Mouse (Mus musculus) heart, embryonic 10.5 days (tissue): ENCODE measurements around the gene Mbtd1. TPM values are rescaled to one million over a fixed set of nuclear protein-coding genes. Genes with fewer than 3 reads are reported as not detected.

ENCODE experiments used
- DNase-seq: peaks from one replicate; pipeline ENCODE4 v3.0.0-alpha.2; 2017; ENCODE audit warnings: low spot score
- H3K27ac ChIP-seq: fragments of 300-500 bp; sonication (generic); 2 replicates; pipeline ENCODE4 v1.5.1; 2016; ENCODE audit warnings: mild to moderate bottlenecking
- H3K27me3 ChIP-seq: fragments of 300-500 bp; sonication (generic); 2 replicates; pipeline ENCODE4 v1.6.1; 2016; ENCODE audit warnings: mild to moderate bottlenecking; ENCODE audit not compliant: poor library complexity, insufficient read depth, severe bottlenecking
- H3K36me3 ChIP-seq: fragments of 300-500 bp; sonication (generic); 2 replicates; pipeline ENCODE4 v1.6.1; 2016; ENCODE audit warnings: mild to moderate bottlenecking, moderate library complexity
- H3K4me1 ChIP-seq: fragments of 300-500 bp; sonication (generic); 2 replicates; pipeline ENCODE4 v1.6.1; 2016; ENCODE audit warnings: mild to moderate bottlenecking
- H3K4me3 ChIP-seq: fragments of 300-500 bp; sonication (generic); 2 replicates; pipeline ENCODE4 v1.5.1; 2016; ENCODE audit warnings: mild to moderate bottlenecking, moderate library complexity
- H3K9me3 ChIP-seq: fragments of 300-500 bp; sonication (generic); 2 replicates; pipeline ENCODE4 v1.6.1; 2016; ENCODE audit warnings: mild to moderate bottlenecking, moderate library complexity
- whole genome bisulfite sequencing: fragments of 180-500 bp; shearing (Covaris S2); methylation state at CpG from one replicate; pipeline ENCODE4 v1.1.7; 2016; 5-methylcytosine and 5-hydroxymethylcytosine counted together
- polyA plus RNA-seq: library from polyadenylated mRNA; unstranded; fragments of >200 nt; fragmentation: Nextera tagmentation; extraction: Ambion mirVana; gene quantifications from 2 replicates; pipeline ENCODE4 v1.2.1, GENCODE M21; 2016

Mbtd1 gene
- polyA plus RNA-seq, 1 experiment from 2014 or later, result 26.6 TPM

DNA sequence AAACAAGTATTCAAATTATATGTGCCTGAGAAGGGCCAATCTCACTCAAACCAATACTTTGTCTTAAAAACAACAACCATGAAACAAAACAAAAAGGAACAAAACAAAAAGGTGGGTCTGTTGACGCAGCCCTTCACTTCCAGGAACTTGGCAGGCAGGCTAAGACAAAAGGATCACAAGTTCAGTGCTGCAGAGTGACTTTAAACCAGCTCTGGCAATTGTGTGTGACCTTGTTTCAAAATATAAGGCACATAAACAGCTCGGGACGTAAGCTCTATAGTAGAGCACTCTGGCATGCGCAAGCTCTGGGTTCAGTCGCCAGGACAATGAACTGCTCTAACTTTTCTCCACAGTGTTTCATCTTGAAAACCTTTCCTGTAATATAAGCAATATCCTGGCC lies 87.3 kb downstream of the Mbtd1 start:
- H3K9me3 ChIP-seq, result no peaks in the 10 kb centered on the region
- DNase-seq, result no peak
- H3K4me3 ChIP-seq, result no peak overlapping the region
- no peaks in the 10 kb centered on the region for H3K27me3 ChIP-seq
- H3K4me1 ChIP-seq, result peaks cover 6% of the 10 kb centered on the region; the same call in 1 of the 2 replicates
- no peaks in the 10 kb centered on the region for H3K36me3 ChIP-seq
- 84% methylated on average over 5 of the region's 5 CpGs for WGBS
- no peak overlapping the region for H3K27ac ChIP-seq

DNA sequence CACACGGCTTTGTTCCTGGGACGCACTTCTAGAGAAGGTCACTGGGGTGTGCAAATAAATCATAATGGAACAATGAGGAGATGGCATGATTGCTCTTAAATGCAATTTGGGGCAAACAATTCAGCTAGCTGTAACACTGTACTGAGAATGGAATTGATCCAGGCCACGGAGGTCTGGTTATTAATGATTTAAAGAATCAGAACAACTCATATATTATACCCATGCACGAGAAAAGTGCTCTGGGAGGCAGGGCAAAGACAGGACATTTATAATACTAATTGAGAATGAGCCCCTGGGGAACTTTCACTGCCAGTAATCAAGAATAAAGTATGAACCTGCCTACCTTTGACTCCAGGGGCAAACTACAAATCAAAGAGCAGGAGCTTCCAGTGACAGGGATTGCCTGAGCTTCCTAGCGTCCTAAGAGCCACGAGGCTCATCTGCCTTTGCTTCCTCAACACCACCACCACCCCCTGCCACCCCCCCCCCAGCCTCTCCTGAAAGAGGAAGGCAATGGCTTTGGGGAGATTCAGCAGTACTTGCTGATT lies 93.9 kb downstream of the Mbtd1 start:
- DNase-seq, result no peak
- 69% methylated on average over 6 of the region's 6 CpGs for WGBS

DNA sequence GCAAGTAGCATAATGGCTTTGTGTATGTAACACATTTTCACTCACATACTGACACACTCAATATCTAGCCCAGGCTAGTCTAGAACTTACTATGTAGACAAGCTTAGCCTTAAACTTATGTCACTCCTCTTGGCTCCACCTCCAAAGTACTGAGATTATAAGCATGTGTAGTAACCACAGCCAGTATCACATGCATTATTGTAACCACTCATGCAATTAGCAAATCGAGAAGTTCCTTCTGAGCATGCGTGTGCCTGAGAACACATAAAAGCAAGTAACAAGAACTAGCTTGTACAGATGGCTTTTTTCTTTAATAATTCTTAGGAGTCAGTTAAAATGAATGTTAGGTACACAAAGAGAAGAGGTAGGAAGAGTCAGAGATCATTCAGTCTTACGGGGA lies 99.0 kb downstream of the Mbtd1 start:
- Histone ChIP-seq H3K27me3 (no peaks in the 10 kb centered on the region), H3K9me3 (no peaks in the 10 kb centered on the region), H3K36me3 (no peaks in the 10 kb centered on the region), H3K27ac (no peak overlapping the region), H3K4me3 (no peak overlapping the region), H3K4me1 (peaks cover 11% of the 10 kb centered on the region)
- 84% methylated on average over 3 of the region's 3 CpGs for WGBS
- no peak for DNase-seq

More for the DNA sequence above, 93.9 kb downstream of the Mbtd1 start:
- H3K27ac ChIP-seq, result no peak overlapping the region
- H3K4me3 ChIP-seq, result no peak overlapping the region
- no peaks in the 10 kb centered on the region for H3K4me1 ChIP-seq
- no peaks in the 10 kb centered on the region for H3K27me3 ChIP-seq
- no peaks in the 10 kb centered on the region for H3K9me3 ChIP-seq
- H3K36me3 ChIP-seq, result no peaks in the 10 kb centered on the region

DNA sequence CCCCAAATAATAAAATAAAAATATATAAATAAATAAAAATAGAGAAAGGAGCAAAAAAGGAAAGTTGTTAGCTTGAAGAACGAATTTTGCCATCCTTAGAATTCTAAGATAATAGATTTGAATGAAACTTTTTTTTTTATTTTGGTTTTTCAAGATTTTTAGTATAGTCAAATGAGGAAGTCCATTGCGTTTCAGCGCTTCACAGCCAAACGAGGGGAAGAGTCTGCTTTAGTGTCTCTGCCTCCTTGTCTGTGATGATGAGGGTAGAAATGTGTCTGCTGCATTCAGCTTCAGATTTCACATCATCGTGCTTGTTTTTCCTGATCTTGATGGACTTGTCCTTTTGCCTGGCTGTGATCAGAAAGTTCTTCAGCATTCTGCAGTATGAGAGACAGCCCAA lies 99.6 kb downstream of the Mbtd1 start:
- H3K27ac ChIP-seq, result no peak overlapping the region
- no peaks in the 10 kb centered on the region for H3K27me3 ChIP-seq
- H3K9me3 ChIP-seq, result no peaks in the 10 kb centered on the region
- peaks cover 11% of the 10 kb centered on the region for H3K4me1 ChIP-seq
- no peak for DNase-seq
- H3K4me3 ChIP-seq, result no peak overlapping the region
- whole genome bisulfite sequencing, result 80% methylated on average over 5 of the region's 5 CpGs
- no peaks in the 10 kb centered on the region for H3K36me3 ChIP-seq

DNA sequence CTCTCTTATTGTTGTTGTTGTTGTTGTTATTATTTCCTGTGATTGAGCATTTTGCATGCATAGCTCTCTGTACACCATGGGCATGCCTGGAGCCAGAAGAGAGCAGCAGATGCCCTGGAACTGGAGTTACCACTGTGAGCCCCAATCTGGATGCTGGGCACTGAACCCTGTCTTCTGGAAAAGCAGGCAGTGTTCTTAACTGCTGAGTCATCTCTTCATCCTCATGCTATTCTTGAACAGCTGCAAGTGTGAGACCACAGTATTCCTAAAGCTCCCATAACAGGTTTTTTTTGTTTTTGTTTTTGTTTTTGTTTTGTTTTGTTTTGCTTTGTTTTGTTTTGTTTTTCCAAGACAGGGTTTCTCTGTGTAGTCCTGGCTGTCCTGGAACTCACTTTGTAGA lies 100.6 kb downstream of the Mbtd1 start:
- Histone ChIP-seq H3K4me1 (peaks cover 11% of the 10 kb centered on the region), H3K9me3 (no peaks in the 10 kb centered on the region), H3K27me3 (no peaks in the 10 kb centered on the region), H3K4me3 (no peak overlapping the region), H3K27ac (no peak overlapping the region), H3K36me3 (no peaks in the 10 kb centered on the region)
- no peak for DNase-seq

DNA sequence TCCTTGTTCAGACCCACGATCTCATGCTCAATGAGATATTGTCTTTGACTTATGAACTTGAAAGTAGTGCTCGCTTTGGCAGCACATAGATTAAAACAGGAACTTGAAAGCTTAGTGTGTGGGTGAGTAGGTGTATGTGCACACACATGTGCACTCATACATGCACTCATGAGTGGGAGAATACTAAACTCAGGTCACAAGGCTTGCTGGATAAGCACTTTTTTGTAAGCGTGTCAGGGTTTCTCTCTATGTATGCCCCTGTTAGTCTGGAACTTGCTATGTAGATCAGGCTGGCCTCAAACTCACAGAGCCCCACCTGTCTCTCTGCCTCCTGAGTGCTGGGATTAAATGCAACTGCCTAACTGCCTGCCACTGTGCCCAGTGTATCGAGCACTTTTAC lies 101.4 kb downstream of the Mbtd1 start:
- Histone ChIP-seq H3K4me1 (peaks cover 11% of the 10 kb centered on the region), H3K36me3 (no peaks in the 10 kb centered on the region), H3K4me3 (no peak overlapping the region), H3K27me3 (no peaks in the 10 kb centered on the region), H3K27ac (peak overlapping the region; percentile 81), H3K9me3 (no peaks in the 10 kb centered on the region)
- no peak for DNase-seq
- 77% methylated on average over 4 of the region's 4 CpGs for WGBS

DNA sequence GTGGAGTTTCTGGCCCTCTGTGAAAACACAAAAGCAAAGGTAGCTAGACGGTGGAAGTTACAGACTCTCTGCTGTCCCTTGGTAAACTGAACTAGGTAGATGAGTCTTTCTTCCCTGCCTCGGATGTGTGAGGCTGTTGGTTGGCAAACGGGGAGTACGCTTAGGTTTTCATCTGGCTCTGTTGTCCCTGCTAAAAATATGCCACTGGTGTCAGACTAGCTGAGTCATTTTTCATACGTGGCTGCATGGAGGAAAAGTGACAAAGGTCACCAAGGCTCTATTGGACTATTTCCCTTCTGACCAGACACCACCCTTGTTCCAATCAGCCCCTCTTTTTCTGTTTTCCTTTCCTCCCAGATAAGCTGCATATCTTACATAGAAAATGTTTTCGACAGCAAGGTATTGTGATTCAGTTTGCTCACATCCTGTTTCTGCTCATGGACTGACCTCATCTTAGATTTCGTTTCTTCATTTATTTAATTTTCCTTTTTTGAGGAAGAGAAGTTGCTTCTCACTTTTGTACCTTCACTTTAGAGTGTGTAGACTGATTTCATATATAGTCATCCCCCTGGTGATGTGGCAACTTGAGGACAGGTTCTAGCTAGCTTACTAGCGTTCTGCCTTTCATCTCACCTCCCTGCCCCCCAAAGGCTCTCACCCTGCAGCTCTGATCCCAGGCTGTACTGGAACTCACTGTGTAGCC lies 102.1 kb downstream of the Mbtd1 start:
- DNase-seq, result no peak
- 47% methylated on average over 8 of the region's 8 CpGs for WGBS
- Histone ChIP-seq H3K36me3 (no peaks in the 10 kb centered on the region), H3K27ac (peak overlapping the region; percentile 81), H3K9me3 (no peaks in the 10 kb centered on the region), H3K4me3 (no peak overlapping the region), H3K27me3 (no peaks in the 10 kb centered on the region), H3K4me1 (peaks cover 11% of the 10 kb centered on the region)

DNA sequence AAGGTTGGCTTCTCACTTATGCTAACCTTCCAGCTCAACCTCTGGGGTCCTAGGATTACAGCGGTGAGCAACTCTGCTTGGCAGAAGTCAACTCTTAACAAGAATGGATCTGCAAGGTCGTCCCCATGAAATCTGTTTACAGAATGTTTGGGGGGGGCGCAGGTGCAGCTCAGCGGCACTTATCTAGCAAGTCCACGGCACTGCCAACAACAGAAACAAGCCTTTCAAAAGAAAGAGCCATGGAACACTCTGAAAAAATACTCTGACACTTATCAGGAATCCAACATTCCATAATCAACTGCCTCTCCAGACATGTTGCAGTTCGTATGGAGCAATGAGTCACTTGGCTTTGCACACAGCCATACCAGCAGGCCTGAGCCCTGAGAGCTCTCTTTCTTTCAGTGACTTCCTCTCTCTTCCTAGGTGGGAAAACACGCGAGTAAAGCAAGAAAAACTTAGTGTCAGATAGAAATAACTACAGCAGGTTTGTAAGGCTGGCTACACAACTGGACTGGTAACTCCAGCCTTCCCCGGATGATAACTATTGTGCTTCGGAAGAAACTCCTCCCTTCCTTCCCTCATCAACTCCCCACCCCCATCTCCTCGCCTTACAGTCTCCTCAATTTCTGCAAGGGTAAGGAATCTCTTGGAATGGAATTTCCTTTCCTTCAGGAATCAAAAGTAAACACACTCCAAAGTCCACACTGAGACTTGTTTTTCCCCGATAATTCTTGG lies 102.8 kb downstream of the Mbtd1 start:
- H3K4me3 ChIP-seq, result no peak overlapping the region
- H3K9me3 ChIP-seq, result no peaks in the 10 kb centered on the region
- H3K36me3 ChIP-seq, result no peaks in the 10 kb centered on the region
- no peak for DNase-seq
- peaks cover 11% of the 10 kb centered on the region for H3K4me1 ChIP-seq
- WGBS, result 47% methylated on average over 12 of the region's 12 CpGs
- H3K27ac ChIP-seq, result peak overlapping the region; percentile 81
- H3K27me3 ChIP-seq, result no peaks in the 10 kb centered on the region

DNA sequence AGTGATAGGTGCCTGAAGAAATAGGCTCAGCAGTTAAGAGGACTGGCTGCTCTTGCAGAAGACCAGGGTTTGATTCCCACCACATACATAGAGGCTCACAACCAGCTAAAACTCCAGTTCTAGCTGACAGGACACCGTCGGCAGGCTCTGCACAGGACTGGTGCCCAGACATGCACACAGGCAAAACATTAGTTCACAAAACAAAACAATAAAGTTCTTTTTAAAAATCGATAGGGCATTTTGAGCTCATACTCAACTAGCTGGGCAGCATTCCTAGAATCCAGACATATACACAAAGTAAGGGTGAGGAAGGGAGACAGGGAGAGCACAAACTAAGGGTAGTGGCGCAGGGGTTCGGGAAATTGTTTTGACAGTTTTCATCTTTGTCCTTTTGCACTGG lies 108.9 kb downstream of the Mbtd1 start:
- 66% methylated on average over 5 of the region's 5 CpGs for WGBS
- Histone ChIP-seq H3K4me1 (peaks cover 23% of the 10 kb centered on the region), H3K4me3 (peak overlapping the region; percentile 97), H3K27ac (peak overlapping the region; percentile 97), H3K27me3 (no peaks in the 10 kb centered on the region), H3K36me3 (no peaks in the 10 kb centered on the region), H3K9me3 (no peaks in the 10 kb centered on the region)
- DNase-seq, result no peak

DNA sequence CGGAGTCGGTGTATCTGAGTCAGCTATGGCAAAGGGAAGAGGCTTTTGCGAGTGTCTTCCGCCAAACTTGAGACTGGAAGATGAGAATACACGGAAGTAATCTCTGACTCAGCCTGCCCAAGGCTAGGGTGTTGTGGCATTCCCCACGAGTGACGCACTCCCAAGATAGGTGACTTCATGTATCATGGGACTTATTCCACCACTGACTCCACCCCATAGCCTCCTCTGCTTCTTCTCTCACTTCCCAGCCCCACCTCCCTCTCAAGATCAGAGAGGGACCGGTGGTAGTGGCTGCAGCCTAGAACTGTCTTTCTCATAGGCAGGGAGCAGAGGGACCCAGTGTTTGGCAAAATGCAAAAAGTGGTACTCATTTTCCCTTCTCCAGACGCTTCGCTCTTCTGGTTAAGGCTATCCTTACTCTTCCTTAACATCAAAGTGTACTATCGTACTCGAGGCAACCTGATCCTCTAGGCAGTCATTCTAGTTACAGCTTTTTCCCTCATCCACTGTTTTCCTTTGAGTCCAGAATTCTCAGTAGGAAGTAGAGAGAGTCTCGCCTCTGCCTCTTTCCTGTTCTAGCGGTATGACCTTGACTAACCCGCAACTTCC lies 109.6 kb downstream of the Mbtd1 start:
- H3K9me3 ChIP-seq, result no peaks in the 10 kb centered on the region
- WGBS, result 7% methylated on average over 15 of the region's 15 CpGs
- H3K4me1 ChIP-seq, result peaks cover 23% of the 10 kb centered on the region
- DNase-seq, result peak; percentile 93
- H3K4me3 ChIP-seq, result peak overlapping the region; percentile 97
- no peaks in the 10 kb centered on the region for H3K27me3 ChIP-seq
- peak overlapping the region; percentile 97 for H3K27ac ChIP-seq
- no peaks in the 10 kb centered on the region for H3K36me3 ChIP-seq

DNA sequence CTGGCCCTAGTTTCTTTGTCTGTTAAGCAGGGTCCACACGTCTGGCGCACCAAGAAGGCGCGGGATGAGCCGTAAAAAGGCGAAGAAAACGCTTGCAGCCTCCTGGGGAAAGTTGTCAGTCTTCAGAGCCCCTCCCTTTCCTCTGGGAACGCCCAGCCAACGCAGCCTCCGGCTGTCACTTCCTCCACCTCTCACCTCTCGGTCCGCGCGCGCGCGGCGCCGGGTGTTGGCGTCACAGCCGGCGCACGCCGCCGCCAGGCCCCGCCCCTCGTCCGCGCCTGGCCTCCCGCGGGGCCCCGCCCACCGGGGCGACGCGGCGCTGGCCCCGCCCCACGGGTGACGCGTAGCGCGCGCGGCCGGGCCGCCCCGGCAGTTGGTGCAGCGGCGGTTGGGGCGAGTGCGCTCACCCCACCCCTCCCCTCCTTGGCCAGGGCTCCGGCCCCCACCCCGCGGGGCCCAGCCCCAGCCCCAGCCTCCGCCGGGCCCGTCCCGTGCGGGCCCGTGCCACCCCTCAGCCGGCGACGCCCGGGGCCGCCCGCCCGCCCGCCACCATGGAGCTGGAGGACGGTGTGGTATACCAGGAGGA lies 110.2 kb downstream of the Mbtd1 start, which contains the start of gene Spag9:
TSS of gene Spag9 (plus strand) at position 372 of the 586 bp plus-strand sequence.
- peak within 1 kb of the TSS; percentile 97 for H3K4me3 ChIP-seq
- H3K36me3 ChIP-seq, result no peaks in the 10 kb centered on the region
- DNase-seq, result peak; percentile 96
- H3K27me3 ChIP-seq, result no peaks in the 10 kb centered on the region
- peaks cover 23% of the 10 kb centered on the region for H3K4me1 ChIP-seq
- under 1% methylated on average over 70 of the region's 70 CpGs for WGBS
- H3K27ac ChIP-seq, result peak within 1 kb of the TSS; percentile 97
- no peaks in the 10 kb centered on the region for H3K9me3 ChIP-seq
